Mouse (Mus musculus) kidney, postnatal 4 days (tissue): ENCODE data around the gene Cntnap1.
"Not testable (repeated sequence)": the region's sequence is repeated elsewhere in the genome, so short reads cannot be mapped to it uniquely, and the experiment has no call there.

Experiments used
- DNase-seq, 2 experiments: peaks; one replicate each; pipeline ENCODE4 v3.0.0; 2021; ENCODE audit warnings: mixed read lengths in 2 of 2

The Cntnap1 gene

GRCm38 (mm10) chr11:101149178-101150105 lies 20.9 kb upstream of the Cntnap1 start:
- peak; percentile 66 to 74 for DNase-seq

- DNase-seq = no peak
These were observed 19.3 kb upstream of the Cntnap1 start for GRCm38 (mm10) chr11:101151063-101151462.

- DNase-seq = no peak
These were observed 17.5 kb upstream of the Cntnap1 start for GRCm38 (mm10) chr11:101152825-101153224.

- no peak for DNase-seq
These were observed 15.7 kb upstream of the Cntnap1 start for GRCm38 (mm10) chr11:101154648-101155047.

- no peak for DNase-seq
These were observed 15.2 kb upstream of the Cntnap1 start for GRCm38 (mm10) chr11:101155151-101155550.

GRCm38 (mm10) chr11:101155728-101156371 lies 14.5 kb upstream of the Cntnap1 start, which contains the start of gene Tubg2:
Gene Tubg2, plus strand, starts transcription at chr11:101155907.
- peak; percentile 74 to 83 for DNase-seq

- DNase-seq = not testable (repeated sequence)
These were observed 10.2 kb upstream of the Cntnap1 start for GRCm38 (mm10) chr11:101160151-101160550.

GRCm38 (mm10) chr11:101160981-101161505 lies 9.3 kb upstream of the Cntnap1 start:
- DNase-seq = not testable (repeated sequence)

GRCm38 (mm10) chr11:101161551-101161950 lies 8.8 kb upstream of the Cntnap1 start:
- DNase-seq = no peak

- no peak for DNase-seq
These were observed 8.0 kb upstream of the Cntnap1 start for GRCm38 (mm10) chr11:101162301-101162700.

GRCm38 (mm10) chr11:101162772-101163171 lies 7.6 kb upstream of the Cntnap1 start:
- peak; percentile 48 to 64 for DNase-seq

- peak; percentile 52 to 67 for DNase-seq
These were observed 6.6 kb upstream of the Cntnap1 start for GRCm38 (mm10) chr11:101163476-101164350.

GRCm38 (mm10) chr11:101164351-101164665 lies 6.0 kb upstream of the Cntnap1 start:
- no peak for DNase-seq

GRCm38 (mm10) chr11:101164677-101165580 lies 5.4 kb upstream of the Cntnap1 start:
- DNase-seq = peak in 1 of 2 experiments; percentile 50

GRCm38 (mm10) chr11:101166357-101166756 lies 4.0 kb upstream of the Cntnap1 start:
- no peak for DNase-seq

GRCm38 (mm10) chr11:101167211-101167962 lies 2.9 kb upstream of the Cntnap1 start:
- peak in 1 of 2 experiments; percentile 13 for DNase-seq

- DNase-seq = peak in 1 of 2 experiments; percentile 21
These were observed 2.4 kb upstream of the Cntnap1 start for GRCm38 (mm10) chr11:101167963-101168300.

- peak; percentile 81 to 83 for DNase-seq
These were observed 1.9 kb upstream of the Cntnap1 start for GRCm38 (mm10) chr11:101168301-101168980.

GRCm38 (mm10) chr11:101169301-101170107 lies 819 bp upstream of the Cntnap1 start:
- DNase-seq = peak in 1 of 2 experiments; percentile 30
